Mouse (Mus musculus) T-helper 2 cell (primary cell): ENCODE measurements at regions not wholly inside any gene's neighbourhood (a gene's known extent, or its start where the extent isn't known, plus 50 kb on each side); places are given as distances from the start of the nearest gene placed in this dataset.

Source experiments
- in situ Hi-C: fragments of 300-600 bp; cut with MboI, MseI; formaldehyde crosslinking; loops from one replicate; pipeline ENCODE4 v1.15.1; 2025; ENCODE audit warnings: high pct_unique_total_duplicates

DNA sequence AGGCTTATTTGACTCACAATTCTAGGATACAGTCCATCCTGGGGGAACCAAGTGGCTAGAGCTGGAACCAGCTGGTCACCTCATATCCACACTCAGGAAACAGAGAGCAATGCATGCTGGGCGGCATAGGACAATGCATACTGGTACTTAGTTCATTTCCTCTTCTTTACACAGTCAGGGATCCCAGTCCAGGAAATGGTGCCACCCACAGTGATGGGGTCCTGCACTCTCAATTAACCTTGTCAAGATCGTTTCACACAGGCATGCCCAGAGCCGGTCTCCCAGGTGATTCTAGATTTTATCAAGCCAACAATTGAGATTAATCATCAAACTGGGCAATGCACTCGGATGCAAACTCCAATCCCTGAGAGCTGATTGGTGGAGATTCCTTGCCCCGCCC is 145.7 kb upstream of the Prox1 start:
- in situ Hi-C loops = no loop called here

DNA sequence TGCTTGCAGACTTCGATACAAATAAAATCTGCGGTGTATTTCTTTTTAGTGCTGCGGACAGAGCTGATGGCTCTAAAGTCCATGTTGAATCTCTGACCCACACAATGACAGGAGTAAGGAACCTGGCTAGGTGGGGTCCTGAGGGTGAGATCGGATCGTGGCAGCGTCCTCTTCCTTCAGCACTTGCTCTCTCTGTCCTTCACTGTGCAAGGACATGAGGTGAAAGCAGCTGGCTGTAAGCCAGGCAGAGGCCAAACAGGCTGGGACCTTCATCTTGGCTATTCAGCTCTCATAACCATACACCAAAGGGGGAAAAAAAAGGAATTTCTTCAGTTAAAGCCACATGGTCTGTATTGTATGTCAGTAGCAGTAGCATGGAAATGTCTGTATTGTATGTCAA is 139.3 kb upstream of the Prox1 start:
- in situ Hi-C loops = no loop called here

DNA sequence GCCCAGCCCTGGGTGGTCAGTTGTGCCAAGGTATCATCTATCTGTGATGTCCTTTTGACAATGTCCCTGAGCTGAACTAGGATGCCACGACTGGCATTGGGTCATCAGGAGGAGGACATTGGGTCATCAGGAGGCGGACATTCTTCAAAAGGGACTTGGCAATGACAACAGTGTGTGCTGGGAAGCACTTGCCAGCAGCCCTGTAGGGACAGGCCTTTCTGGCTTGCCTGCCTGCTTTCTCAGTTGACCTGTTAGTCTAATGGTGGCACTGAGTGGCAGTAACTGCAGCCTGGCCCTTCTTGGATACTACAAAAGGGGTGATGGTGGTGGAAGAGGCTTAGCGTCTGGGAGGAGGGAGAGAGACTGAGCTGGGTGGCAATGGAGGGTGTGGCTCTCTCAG is 137.2 kb upstream of the Prox1 start:
- in situ Hi-C loops = no loop called here

DNA sequence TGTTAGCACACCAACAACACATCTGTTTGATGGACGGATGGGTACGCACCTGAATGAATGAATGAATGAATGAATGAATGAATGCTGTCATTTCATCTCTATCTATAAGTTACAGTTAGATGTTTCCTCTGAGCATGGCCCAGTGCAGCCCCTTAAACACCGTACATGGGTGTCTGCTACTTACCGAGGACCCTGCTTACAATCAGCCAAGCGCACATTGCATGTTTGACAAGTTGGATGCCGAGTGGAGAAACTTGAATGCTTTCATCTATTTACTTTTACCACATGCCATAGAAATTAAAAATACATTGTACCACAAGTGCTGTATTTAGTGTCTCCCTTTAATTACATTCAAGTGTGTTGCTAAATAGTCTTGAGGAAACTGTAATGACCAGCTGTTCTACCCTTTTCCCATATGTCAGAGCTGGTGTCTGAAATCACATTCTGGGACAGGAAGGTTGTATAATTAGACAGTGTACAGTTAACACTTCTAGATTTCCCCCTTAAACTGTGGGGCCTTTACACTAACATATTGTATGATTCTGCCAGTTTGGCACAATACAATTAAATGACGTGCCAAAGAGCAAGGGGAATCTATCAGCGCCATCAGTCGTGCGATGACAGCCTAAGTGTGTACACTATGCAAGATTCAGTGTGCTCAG is 127.3 kb upstream of the Prox1 start:
- in situ Hi-C loops = no loop called here

DNA sequence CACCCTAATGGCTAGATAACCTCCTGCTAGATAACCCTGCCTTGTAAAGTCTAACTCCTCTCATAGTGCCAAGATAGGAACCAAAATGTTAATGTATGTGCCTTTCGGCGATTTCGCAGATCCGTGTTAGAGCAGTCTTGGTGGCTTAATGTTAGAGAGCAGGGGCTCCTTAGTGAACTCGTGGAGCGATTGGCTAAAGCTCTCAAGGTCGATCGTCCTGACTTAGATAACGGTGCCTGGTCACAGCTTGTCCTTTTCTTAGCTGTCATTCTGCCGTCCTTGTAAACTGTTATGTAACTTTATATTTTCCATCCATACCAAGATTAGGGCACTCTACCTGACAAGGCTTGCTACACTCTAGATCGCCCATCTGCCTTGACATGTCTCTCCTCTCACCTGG is 119.5 kb upstream of the Prox1 start:
- in situ Hi-C loops = no loop called here

DNA sequence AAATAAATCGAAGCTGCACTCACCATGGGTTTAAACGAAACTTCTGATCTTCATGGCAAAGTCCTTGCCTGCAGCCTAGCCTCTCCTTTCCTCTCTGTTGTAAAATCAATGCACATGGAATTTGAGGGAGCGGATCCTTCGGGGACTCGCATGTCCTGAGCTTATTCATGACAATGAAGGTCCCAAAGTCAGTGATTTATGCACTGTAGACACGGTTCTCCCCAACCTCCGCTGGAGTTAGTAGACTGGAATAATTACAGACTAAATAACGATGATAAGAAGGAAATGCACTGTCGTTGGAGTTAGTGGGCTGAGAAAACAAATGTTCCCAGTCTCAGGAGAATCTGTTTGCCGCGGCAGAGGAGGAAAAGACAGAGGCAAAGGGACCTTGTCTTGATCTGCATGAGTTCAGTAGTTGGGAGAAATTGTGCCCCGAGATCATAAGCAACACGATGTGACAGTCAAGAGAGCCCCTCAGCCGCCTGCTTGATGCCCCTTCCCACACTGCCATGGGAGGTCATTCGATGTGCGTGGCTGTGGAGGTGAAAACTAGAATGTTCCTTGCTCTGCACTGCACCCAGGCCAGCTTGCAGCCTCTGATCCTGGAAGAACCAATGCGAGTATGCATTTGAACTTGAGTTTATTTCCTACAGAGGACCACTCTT is 116.1 kb upstream of the Prox1 start:
- in situ Hi-C loops = no loop called here

DNA sequence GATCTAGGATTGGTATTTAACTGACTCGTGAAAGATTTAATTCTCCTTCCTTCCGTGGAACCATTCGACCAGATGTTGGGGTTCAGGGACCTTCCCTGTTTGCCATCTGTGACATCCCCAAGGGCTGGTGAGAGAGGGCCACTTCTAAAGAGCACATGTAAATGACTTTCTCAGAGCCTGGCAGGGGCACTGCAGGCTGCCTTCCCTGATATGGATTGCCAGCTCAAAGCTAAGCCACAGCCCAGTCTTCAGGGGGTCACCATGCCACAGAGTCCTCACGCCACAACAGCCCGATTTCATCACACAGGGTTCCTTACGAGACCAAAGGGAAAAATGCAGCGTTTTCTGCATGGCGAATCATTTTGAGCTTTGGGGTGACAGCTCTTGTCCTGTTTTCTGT is 115.1 kb upstream of the Prox1 start:
- in situ Hi-C loops = no loop called here

DNA sequence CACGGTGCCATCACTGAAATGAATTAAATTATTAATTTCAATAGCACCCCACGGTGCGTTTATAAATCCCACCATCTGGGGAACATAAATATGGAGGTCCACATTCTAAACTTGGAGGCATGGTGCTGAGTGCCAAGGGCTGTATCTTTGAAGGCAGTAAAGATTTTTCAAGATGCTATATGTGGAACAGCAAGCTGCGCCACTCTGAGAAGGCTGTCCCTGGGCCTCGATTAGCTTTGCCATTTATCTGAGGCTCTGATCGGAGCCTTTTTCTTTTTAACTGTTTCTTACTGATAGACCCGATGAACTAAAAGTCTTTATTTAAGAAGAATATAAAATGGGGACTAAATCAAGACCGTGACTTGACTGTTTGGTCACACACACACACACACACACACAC is 114.5 kb upstream of the Prox1 start:
- in situ Hi-C loops = no loop called here

DNA sequence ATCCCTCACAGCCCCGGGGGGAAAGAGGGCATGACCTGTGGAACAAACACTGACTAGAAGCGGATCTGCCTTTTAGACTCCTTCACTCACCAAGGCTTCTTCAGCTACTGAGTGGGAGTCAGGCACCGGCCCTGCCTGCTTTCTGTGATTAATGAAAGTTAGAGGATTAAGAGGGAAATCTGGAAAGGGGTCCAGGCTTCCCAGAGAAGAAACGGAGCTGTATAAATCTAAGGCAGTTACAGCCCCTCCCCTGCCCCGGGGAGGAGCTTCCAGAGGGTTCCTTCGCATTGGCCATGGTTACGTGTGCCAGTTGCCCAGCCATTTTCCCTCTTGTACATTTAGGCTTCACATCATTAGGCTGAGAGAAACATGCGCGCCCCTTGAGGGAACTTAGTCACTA is 113.6 kb upstream of the Prox1 start:
- in situ Hi-C loops = no loop called here

DNA sequence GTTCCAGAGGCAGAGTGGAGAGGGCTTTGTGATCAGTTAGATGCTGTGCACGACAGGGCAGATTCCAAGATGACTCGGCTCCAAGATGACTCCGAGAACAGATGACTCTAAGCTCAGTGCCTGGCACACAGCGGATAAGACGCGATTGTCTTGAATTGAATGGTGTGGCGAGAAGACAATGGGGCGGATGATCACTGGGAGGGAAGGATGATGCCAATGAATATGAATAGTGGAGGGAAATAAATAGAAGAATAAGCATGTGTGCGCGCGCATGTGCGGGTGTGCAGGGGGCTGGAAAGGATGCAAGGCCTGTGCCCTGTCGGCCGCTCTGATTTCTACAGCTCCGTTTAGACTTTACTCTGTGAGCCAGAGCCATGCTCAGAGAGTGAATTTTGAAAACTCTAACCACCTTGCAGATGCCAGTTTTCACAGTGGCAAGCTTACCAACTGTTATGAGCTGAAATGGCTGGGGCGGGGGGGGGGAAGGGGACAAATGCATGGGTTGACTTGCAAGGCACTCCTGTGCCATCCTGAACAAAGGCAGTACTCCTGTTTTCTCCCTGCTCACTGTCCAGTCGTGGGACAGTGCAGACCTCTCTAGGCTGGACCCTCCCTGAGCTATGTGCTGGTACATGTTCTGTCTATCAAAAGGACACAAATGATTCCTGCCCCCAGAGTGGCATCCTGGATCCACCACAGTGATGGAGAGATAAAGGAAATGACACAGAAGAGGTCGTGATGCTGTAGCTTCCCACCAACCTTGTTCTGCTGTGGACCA is 109.8 kb upstream of the Prox1 start:
- in situ Hi-C loops = no loop called here

DNA sequence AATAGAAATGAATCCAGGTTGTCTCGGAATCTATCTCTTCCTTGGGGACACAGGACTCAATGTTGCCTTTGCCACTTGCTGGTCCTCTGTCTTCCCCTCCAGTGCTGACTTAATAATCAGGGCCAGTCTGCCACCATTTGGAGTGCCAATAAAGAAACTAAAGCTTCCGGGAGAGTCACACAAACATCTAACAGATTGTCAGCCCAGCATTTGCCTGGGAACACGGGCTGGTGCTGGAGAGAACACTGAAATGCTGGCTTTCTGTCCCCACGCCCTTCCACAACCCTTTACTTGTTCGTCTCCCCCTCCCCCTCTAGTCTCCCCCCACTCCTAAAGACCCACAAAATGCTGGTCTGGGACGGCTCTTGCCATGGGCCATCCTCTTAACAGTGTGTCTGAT is 104.4 kb upstream of the Prox1 start:
- in situ Hi-C loops = no loop called here

DNA sequence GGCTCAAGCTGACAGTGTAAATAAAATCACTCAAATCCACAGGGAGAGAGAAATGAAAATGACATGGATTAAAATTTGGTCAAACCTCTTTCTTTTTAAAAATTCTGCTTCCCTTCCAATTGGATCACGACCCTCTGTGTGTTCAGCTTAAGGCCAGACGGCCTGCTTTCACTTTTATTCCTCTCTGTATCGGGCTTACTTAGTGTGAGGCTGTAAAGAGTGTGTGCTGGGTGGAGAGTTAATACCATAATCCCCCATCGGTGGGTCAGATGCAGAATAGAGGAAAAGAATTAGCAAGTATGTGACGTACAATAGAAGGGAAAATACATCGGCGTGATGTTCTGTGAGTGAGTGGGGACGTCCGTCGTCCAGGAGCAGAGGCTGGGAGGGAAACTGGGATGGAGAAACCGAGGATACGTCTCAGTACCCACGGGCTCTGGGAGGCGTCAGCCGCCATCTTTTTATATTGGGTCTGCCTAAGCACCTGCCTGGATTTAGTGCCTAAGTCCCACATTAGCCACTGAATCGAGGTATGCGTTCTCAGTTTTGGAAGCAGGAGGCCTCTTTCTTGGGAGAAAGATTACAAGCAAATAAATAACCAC is 100.4 kb upstream of the Prox1 start:
- in situ Hi-C loops = no loop called here

DNA sequence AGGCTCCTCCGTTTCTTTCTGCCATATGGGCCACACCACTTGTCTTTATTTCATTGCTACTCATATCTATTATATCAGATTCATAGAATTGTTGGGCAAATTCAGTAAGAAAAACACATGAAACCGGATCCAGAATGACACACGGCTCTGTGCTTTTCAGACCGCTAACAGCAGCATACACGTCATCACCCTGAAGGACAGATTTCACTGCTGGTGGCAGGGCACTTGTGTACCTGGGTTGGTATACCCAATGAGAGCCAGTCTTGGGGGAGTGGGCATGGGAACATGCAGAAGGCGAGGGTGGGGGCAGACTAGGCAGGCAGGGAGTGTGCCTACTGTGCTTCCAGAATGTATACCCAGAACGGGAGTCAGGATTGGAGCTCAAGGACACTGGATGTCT is 98.7 kb upstream of the Prox1 start:
- in situ Hi-C loops = no loop called here

DNA sequence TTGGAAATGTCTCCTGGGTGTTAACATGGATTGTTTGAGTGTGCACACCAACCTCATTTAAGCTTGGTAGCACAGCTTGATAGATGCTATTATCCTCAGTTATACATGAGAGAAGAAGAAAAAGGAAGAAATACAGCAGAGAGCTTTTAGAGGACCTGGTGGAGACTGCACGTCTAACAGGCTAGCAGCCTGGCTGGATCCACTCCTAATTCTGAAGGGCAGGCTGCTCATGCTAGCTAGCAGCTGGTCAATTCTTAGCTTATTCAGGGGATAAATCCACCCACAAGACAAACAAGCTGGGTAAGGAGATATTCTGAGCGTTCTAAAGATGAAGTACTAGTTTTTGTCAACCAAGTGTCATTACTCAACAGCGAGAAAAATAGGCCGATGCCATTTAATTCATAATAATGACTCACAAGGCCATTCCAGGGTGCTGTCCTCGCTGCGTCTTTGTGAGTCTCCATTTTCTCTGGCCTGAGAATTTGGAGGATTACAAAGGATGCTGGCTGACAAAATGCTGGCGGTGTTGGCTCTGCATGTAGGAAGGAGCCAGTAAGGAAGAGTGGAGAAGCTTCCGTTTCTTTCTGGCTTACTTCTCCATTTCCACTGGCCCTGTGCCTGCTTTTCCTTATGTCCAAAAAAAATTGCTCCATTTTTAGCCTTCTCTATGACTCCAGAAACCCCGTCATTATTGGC is 94.7 kb upstream of the Prox1 start:
- in situ Hi-C loops = no loop called here

DNA sequence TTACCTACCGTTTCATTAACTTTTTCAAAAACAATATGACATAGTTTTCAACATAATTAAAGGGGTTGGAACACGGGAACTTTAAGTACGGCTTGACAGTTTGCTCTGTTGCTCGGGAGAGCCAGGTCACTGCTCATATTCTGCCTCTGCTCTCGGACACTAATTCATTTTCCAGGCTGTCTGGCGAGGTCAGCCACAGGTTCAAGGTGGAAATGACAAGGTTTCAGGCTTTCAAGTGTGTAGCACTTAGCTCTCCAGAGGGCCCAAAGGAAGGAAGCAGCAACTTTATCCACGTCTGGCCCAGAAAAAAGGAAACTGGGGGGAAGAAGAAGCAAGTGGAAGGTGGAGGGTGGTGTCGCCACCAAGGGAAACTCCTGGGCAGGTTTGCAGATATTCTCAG is 94.0 kb upstream of the Prox1 start:
- in situ Hi-C loops = no loop called here

DNA sequence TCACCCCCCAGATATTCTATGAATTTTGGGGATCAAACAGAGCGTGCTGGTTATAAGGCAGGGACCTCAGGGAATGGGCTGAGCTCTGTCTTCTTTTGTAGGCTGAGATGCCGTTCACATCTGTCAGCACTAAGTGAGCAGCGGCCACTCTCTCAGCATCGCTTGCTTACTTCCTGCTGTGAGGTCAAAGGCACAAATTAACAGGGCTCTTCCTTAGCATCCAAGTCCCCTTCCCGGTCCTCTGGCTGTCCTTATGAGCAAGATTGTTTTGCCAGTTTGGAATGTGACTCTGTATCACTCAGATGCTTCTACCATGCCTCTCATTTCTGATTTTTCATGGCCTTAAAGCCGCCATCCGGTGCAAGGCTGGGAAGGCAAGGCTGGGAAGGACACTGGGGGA is 93.1 kb upstream of the Prox1 start:
- in situ Hi-C loops = no loop called here

DNA sequence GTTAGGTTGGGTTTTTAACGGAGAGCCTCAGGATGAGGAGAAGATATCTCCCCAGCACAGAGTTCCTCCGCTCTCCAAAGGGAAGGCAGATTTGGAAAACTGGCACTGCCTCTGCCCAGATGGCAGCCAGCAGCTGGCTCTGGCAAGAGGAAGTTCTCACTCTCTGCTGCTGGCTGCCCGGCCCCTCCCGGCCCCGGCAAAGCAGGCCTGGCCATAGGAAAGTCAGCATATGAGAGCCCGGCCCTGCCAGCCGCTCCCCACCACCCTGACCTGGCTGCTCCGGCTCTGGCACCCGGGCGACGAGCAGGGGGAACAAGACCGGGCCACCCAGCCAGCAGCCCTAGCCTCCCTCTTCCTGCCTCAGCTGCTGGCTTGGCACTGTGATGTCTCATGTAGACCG is 89.1 kb upstream of the Prox1 start:
- in situ Hi-C loops = no loop called here

DNA sequence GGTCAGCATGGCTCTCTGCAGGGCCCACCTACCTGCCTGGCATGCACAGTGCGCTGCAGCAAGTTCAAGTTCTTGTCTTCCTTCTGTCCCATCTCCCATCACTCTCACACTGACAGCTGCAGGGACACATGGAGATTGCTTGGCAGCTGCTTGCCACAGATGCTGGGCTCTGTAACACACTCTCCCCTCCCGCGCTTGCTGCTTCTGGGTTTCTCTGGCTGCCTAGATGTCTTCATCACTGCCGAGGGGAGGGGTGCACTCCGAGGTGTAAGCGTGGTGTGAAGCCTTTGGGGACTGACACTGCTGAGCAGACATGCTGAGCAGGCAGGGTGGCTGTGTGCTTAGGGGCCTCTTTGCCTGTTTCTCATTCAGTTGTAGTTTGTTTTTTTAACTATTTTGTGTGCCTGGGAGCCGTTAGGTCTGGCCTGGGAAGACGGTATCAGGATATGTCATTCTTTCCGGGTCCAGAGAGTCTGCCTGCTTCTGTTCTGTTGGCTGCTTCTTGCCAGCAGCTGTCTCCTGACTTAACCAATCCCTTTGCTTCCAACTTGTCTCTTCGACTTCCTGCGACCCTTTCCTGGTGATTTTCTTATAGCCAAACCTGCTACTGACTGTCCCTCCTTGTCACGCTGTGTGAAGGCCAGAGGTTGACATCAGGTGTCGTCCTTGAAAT is 80.2 kb upstream of the Prox1 start:
- in situ Hi-C loops = no loop called here

DNA sequence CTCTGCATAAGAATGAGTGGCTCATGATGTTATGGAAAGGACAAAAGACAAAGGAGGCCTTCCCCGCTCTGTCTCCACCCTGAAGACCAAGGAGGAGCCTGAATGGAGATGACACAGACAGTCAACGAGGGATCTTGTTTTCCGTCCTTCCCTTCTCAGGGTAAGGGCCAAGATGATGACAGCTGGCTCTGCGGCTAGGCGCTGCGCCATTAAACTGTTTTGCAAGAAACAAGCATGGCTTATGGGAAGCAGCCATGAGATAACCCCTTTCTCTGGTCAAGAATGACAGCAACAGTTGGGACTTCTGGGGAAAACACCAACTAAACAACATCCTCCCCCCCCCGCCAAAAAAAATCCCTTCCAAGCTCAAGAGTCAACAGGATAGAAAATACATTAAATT is 72.0 kb upstream of the Prox1 start:
- in situ Hi-C loops = no loop called here

DNA sequence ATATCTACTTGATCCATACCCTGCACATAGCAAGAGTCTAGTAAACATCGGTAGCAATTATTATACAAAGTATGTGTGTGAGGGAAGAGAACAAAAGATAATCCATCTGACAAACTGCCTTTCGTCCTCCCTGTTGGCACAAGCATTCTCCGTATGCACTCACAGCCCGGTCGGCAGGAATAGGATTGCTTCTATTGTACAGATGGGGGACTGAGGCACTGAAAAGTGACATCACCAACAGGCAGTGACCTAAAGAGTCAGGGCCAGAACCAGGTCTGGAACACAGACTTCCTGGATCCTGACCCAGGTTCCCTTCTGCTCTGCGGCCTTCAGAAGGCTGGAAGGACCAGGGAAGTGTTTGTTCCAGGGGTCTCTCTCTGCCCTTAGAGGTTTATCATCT is 69.3 kb upstream of the Prox1 start:
- in situ Hi-C loops = no loop called here

DNA sequence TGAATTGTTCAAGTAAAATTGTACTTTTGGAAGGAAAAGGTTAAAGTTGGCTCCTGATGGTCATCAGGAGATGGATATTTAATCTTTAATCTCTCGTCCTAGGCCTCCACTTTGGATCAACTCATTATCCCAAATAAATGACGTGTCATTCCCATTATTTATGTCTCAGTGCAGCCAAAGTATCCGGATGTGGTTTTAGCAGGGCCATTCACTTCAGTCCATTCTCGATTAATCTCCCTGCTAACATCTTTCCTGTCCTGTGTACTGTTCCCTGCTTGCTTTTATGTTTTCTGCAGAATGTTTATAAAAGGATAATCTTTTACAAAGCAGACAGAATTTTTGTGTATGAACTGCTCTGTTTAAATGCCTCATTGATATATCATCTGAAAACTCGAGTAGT is 60.4 kb upstream of the Prox1 start:
- in situ Hi-C loops = no loop called here

DNA sequence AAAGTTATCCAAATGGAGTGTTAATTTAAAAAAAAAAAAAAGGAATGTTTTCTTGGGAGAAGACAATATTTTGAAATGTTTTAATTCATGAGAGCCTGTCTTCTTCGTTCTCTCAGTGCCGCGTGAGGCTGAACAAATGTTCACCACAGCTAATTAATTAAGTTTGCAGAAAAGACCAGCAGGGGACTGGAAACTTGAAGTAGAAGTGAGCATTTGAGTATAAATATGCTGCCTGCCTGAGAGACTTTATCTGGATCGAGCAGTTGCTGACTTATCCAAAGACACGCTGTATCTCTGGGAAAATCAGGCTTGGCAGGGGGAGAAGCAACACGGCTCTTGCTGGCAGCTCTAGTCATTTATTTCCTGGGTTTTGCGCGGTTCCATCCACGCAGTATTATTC is 49.9 kb upstream of the Prox1 start:
- in situ Hi-C loops = no loop called here
